Mouse (Mus musculus): ENCODE results near the gene A630010A05Rik. TPM values are rescaled to one million over a fixed set of nuclear protein-coding genes. Genes with fewer than 3 reads are reported as not detected.
"Not testable (repeated sequence)": the region's sequence is repeated elsewhere in the genome, so short reads cannot be mapped to it uniquely, and the experiment has no call there.

A630010A05Rik gene
- total RNA-seq (2021) = not detected
- long read RNA-seq, experiment 1 = 0 reads
- long read RNA-seq, experiment 2 = 0 reads

GRCm38 (mm10) chr16:14562017-14562416 is at the start of gene A630010A05Rik:
TSS of gene A630010A05Rik (plus strand) at chr16:14562317.
- no peak for DNase-seq (ENCODE audit: low spot score)

- DNase-seq (ENCODE audit: low spot score) = no peak
Observed at GRCm38 (mm10) chr16:14535766-14536165, 26.4 kb upstream of the A630010A05Rik start.

GRCm38 (mm10) chr16:14557191-14557590 is 4.9 kb upstream of the A630010A05Rik start:
- DNase-seq (ENCODE audit: low spot score) = not testable (repeated sequence)

Other genes with a start within 250 kb of the A630010A05Rik start
- 10 to 100 TPM; 68.6 to 70.6 TPM for gene Fopnl, start 244.9 kb upstream of the A630010A05Rik start, total RNA-seq (2021)
- 10 to 100 TPM; 22.5 to 23.7 TPM for gene Abcc1, start 200.8 kb upstream of the A630010A05Rik start, total RNA-seq (2021)